Mouse (Mus musculus): ENCODE measurements around the gene Rpl9-ps6.

Gene Rpl9-ps6

DNA sequence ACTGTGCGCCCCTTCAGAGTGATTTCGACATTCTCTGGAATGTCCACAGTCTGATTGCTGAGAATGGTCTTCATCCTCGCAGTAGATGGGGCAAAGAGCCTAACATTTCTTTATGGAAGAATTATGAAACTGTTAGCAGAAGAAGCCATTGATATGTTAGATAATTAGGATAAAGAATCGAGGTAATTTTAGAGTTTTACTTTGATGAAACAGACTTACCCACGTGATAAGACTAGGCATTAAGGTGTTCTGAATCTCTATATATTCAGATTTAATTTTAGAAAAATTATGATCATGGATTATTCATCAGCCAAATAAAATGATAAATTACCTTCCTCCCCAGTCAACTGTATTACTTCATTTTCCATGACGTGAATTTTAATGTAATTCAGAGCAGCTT is at the start of gene Rpl9-ps6:
TSS of gene Rpl9-ps6 (minus strand) at position 101 of the 400 bp plus-strand sequence.
- no peak for DNase-seq (ENCODE audit: low spot score)

DNA sequence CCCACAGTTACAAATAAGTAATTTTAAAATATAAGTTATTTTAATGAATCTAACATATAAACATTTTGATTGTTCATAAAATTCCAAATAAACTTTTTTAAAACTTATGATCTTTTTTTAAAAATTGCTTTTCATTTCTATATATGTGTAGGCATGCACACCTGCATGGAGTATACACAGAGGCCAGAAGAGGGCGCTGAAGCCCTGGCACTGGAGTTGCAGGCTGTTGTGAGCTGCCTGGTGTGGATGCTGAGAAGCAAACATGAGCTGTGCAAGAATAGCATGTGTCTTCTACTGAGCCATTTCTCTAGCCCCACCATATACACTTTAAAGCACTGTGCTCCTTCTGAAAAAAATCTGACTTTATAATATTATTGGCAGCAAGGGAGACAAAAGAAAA is 46.1 kb upstream of the Rpl9-ps6 start:
- DNase-seq (ENCODE audit: low spot score) = no peak

- DNase-seq (ENCODE audit: low spot score) = no peak
Measured at GRCm38 (mm10) chr19:32510962-32511361, 44.6 kb upstream of the Rpl9-ps6 start.

- no peak for DNase-seq (ENCODE audit: low spot score)
Measured at GRCm38 (mm10) chr19:32510267-32510666, 43.9 kb upstream of the Rpl9-ps6 start.

- DNase-seq (ENCODE audit: low spot score) = no peak
Measured at GRCm38 (mm10) chr19:32507526-32507925, 41.1 kb upstream of the Rpl9-ps6 start.

DNA sequence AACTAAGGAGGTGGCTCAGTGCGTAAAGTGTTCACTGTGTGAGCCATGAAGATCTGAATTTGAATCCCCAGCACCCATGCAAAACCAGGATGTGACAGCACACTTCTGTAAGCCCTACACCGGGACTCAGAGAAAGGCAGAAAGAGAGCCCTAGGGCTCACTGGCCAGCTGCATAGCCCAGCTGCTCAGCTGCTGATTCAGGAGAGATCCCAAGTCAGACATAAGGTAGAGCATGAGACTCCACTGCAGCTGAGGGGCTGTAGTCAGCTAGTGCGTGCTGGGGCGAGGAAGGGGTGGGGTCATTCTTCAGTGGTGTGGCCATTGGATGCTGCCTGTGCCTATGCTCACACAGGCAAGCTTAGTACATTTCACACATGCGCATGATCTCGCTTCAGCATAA is 40.7 kb upstream of the Rpl9-ps6 start:
- no peak for DNase-seq (ENCODE audit: low spot score)

- no peak for DNase-seq (ENCODE audit: low spot score)
Measured at GRCm38 (mm10) chr19:32506514-32506913, 40.1 kb upstream of the Rpl9-ps6 start.

- no peak for DNase-seq (ENCODE audit: low spot score)
Measured at GRCm38 (mm10) chr19:32506081-32506480, 39.7 kb upstream of the Rpl9-ps6 start.

DNA sequence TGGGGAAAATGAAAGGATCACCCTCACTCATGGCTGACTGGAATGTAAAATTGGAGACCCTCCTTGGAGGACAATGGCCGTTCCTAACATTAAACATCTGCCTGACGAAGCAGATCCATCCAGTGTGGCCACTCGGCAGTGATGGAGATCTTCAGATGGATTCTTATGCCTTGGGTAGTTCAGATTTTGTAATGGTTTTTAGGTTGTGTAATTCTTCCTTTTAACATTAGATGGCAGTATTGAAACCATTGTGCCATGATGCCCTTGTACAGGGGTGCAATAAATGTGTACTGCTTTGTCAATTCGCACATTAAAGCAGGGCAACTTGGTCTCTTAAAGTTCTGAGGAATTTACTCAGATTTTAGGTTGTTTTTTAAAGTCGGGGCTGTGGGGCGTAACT is 35.0 kb upstream of the Rpl9-ps6 start:
- no peak for DNase-seq (ENCODE audit: low spot score)

DNA sequence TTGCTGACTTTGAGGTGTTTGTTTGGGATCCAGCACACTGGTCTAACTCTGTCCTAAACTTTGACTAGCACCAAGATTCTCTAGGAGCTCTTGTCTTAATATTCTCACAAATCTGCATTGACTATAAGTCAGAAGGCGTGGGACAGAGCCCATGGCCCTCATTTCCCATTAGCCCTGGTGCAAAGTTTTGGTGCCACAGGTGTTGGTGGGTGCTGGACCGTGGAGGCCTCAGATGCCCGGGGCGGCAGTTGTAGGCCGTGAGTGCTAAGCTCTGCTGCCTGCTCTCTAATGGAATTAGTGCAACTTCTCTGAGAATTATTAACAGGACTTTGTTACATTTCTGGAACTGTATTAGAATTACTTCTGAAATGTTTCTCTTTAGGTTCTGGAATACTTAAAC is 31.6 kb upstream of the Rpl9-ps6 start:
- DNase-seq (ENCODE audit: low spot score) = no peak

GRCm38 (mm10) chr19:32497411-32497810 is 31.0 kb upstream of the Rpl9-ps6 start:
- DNase-seq (ENCODE audit: low spot score) = no peak

DNA sequence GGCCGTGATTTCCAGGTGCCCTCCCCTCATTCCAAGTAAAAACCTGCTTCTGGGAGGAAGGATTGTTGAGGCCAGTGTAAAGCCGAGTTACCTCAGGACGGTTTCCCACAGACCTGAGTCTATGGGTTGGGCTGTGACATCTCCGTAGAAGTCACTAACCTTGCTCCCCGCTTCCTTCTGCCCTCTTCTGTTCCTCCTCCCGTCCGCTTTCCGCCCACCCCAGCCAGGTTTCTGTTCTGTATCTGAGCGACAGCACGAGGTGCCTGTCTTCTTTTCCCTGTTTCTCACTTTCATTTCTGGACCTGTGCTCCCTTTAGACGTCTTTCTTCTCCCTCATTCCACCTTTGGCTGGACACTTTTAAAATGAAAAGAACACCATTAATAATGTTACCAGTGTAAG is 28.7 kb upstream of the Rpl9-ps6 start:
- no peak for DNase-seq (ENCODE audit: low spot score)

DNA sequence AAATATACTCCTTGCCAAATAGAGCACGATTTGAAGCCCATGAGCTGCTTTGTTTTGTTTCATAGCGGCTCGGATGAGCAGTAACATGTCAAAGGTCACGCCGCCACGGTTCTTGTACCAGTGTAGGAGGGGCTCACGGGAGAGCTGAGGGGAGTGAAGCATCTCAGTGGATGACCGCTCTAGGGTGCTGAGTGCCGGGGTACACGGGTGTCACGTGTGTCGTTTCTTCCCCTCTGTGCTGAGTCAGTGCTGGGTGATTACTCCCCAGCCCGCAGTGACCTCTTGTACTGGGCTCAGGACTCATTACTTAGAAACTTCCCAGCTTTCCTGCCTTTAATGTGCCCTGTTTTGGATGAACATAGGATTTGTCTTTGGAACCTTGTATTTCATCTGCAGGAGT is 28.2 kb upstream of the Rpl9-ps6 start:
- DNase-seq (ENCODE audit: low spot score) = no peak

DNA sequence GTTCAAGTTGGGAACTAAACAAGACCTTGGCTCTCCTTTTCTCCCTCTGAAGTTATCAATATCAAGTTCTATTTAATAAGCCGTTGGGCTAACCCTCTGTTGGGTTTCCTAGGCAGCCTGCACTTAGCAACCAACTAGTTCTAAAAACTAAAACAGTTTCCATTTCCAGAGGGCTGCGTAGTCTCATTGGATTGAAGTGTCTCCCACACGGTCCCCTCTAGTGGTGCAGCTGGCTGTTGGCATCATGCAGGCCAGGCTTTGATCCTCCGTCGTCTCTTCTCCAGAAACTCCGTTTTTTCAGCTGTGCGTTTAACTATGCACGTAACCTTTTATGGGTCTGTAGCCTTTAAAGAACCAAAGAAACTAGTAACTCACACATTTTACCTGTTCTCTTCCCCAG is 27.1 kb upstream of the Rpl9-ps6 start:
- no peak for DNase-seq (ENCODE audit: low spot score)

- no peak for DNase-seq (ENCODE audit: low spot score)
Measured at GRCm38 (mm10) chr19:32492981-32493380, 26.6 kb upstream of the Rpl9-ps6 start.

GRCm38 (mm10) chr19:32492339-32492738 is 26.0 kb upstream of the Rpl9-ps6 start:
- DNase-seq (ENCODE audit: low spot score) = no peak

DNA sequence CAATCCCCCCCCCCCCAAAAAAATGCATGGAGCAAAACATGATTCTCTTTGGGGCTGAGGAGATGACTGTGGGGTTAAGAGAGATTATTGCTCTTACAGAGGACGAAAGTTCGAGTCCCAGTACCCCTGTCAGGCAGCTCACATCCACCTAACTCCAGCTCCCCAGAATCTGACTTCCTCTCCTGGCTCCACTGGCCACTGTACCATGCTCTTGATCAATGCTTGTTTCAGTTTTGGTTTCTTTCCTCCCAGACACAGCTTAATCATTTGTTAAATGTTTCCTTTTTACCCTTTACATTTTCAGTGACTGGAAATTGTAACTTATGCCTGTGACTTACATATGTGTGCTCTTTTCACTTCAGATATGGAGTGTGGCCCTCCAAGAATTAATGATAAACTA is 24.6 kb upstream of the Rpl9-ps6 start:
- DNase-seq (ENCODE audit: low spot score) = no peak

DNA sequence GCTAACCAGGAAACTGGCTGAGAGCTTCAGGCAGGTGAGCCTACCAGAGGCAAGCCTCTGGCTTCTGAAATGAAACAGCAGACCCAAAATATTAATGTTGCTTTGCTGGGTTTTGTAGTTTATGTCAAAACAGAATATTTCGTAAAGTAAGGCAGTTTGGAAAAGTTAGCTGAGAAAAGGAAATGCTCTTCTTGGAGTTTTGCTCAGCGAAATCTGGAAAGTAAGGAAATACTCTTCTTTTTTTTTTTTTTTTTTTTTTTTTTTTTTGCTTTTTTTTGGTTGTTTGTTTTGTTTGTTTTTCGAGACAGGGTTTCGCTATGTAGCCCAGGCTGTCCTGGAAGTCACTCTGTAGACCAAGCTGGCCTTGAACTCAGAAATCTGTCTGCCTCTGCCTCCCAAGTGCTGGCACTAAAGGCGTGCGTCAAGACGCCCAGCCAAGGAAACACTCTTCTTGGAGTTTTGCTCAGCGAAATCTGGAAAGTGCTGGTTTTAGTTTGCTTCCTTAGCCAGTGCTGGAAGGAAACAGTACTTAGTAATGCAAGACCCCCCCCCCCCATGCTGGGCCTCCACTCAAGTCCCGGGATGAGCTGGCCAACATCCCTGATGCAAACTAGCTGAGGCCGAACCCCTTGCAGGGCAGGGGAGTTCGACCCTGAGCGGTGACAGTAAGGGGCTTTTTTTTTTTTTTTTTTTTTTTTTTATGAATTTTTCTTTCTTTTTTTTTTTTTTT is 23.0 kb upstream of the Rpl9-ps6 start:
- DNase-seq (ENCODE audit: low spot score) = no peak

DNA sequence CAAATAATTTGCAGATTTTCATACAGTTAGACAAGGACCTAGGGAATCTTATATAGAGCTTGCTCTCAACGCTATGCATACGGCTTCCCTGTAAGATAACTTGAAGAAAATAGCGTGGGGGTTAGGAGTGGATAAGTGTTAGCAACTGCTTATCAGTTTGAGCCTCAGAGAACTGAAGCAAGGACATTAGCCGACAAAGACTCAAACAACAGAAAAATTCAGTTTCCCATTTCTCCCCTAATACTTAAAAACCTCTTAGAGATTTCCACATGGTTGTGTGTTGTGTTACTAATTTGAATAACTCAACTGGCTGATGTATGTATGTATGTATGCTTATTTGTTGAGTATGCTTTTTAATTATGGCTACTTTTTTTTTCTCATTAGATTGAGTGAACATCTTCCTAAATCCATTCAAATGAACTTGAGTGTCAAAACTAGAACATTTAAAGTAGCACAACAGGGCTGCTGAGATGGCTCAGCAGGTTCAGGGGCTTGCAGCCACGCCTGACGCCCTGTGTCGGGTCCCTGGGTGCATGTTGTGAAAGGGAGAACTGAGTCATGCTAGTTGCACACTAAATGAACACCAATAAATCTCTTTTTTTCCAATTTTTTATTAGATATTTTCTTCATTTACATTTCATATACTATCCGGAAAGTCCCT is 21.3 kb upstream of the Rpl9-ps6 start:
- no peak for DNase-seq (ENCODE audit: low spot score)

- peak; percentile 42 for DNase-seq (ENCODE audit: low spot score)
Measured at GRCm38 (mm10) chr19:32486106-32486724, 19.8 kb upstream of the Rpl9-ps6 start.

DNA sequence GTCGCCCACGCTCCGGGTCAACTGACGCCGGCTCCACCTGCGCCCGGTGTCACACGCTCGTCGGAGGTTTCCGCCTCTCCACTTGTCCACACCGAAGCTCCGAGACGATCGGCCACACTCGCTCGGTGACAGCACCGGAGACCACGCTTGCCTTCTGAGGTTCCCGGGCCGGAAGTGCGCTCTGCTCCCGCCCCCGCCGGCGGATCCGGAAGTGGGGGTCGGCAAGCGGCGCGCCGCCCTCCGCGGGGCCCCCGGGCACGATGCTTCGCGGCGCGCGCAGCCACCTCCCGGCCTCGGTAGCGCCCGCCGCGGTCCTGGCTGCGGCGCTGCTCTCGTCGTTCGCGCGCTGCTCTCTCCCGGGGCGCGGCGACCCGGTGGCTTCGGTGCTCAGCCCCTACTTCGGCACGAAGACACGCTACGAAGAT is 19.3 kb upstream of the Rpl9-ps6 start, which contains the start of gene Minpp1:
TSS of gene Minpp1 (plus strand) at position 89 of the 425 bp plus-strand sequence.
- peak; percentile 78 for DNase-seq (ENCODE audit: low spot score)

GRCm38 (mm10) chr19:32484941-32485660 is 18.7 kb upstream of the Rpl9-ps6 start:
- no peak for DNase-seq (ENCODE audit: low spot score)

DNA sequence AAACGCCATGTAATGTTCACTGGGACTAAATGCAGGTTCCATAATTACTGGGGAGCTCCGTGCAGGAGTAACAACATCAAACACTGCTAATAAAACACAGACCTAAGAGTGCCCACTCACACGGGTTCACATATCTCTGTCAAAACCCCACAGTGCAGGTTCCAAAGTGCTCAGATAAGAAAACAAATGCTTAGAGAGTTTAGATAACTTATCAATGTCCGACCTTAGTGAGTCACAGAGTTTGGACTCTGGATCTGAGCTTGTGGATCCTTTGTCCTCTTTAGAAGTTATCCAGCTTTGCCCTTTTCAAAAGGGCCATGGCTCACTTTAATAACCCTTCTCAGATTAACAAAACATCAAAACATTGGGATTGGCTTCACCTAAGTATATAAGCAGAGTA is 15.1 kb upstream of the Rpl9-ps6 start:
- no peak for DNase-seq (ENCODE audit: low spot score)

All from ovary, postnatal 14 days (tissue).